Mouse (Mus musculus) C2C12 (cell line): Measurements from ENCODE around the gene Zcchc4.

Experiments
- CEBPB ChIP-seq: IDR thresholded peaks from one replicate; pipeline ENCODE4 v1.6.1; 2011; ENCODE audit warnings: low read depth, mild to moderate bottlenecking, control low read depth, moderate library complexity
- CTCF ChIP-seq: IDR thresholded peaks from one replicate; pipeline ENCODE4 v1.5.1; 2011; ENCODE audit not compliant: control insufficient read depth, insufficient read depth, insufficient read length
- FOSL1 ChIP-seq: IDR thresholded peaks from one replicate; pipeline ENCODE4 v1.8.0; 2011; ENCODE audit warnings: mild to moderate bottlenecking, low read length; ENCODE audit not compliant: poor library complexity, insufficient read depth, severe bottlenecking
- MAX ChIP-seq: IDR thresholded peaks from one replicate; pipeline ENCODE4 v1.6.1; 2011; ENCODE audit warnings: mild to moderate bottlenecking, control low read depth
- MYOD1 ChIP-seq: IDR thresholded peaks from one replicate; pipeline ENCODE4 v1.6.1; 2011; ENCODE audit warnings: low read depth; ENCODE audit not compliant: control insufficient read depth, insufficient read length
- MYOG ChIP-seq: IDR thresholded peaks from one replicate; pipeline ENCODE4 v1.6.1; 2011; ENCODE audit not compliant: control insufficient read depth, insufficient read length; ENCODE audit errors: extremely low read depth
- USF1 ChIP-seq: IDR thresholded peaks from one replicate; pipeline ENCODE4 v1.6.1; 2011; ENCODE audit warnings: low read depth, mild to moderate bottlenecking, control low read depth, moderate library complexity

- TF ChIP-seq CTCF (no peak), MAX (no peak), USF1 (no peak), CEBPB (no peak), MYOD1 (no peak), FOSL1 (no peak), MYOG (no peak)
Observed at GRCm38 (mm10) chr5:52812456-52812855, 37.2 kb downstream of the Zcchc4 start.
